Mouse (Mus musculus) stomach, embryonic 16.5 days (tissue): Measurements from ENCODE around the gene She. TPM values are rescaled to one million over a fixed set of nuclear protein-coding genes. Genes with fewer than 3 reads are reported as not detected.

Source experiments
- ATAC-seq: fragments of 200-750 bp; cut with Nextera tagmentation; 2 replicates; pipeline ENCODE4 v1.8.0; 2017; ENCODE audit warnings: moderate number of reproducible peaks, moderate TSS enrichment; ENCODE audit not compliant: insufficient read depth, low FRiP score
- H3K27ac ChIP-seq: fragments of 300-500 bp; sonication (generic); 2 replicates; pipeline ENCODE4 v1.5.1; 2014; ENCODE audit warnings: low read length
- H3K27me3 ChIP-seq: fragments of 300-500 bp; sonication (generic); 2 replicates; pipeline ENCODE4 v1.6.1; 2014; ENCODE audit warnings: low read length, control low read depth, mixed read lengths; ENCODE audit not compliant: control insufficient read depth, insufficient read depth
- H3K36me3 ChIP-seq: fragments of 300-500 bp; sonication (generic); 2 replicates; pipeline ENCODE4 v1.6.1; 2014; ENCODE audit warnings: low read length; ENCODE audit not compliant: control insufficient read depth, insufficient read depth
- H3K4me1 ChIP-seq: fragments of 300-500 bp; sonication (generic); 2 replicates; pipeline ENCODE4 v1.6.1; 2014; ENCODE audit warnings: low read length, control low read depth, mixed read lengths; ENCODE audit not compliant: control insufficient read depth, insufficient read depth
- H3K4me2 ChIP-seq: fragments of 300-500 bp; sonication (generic); 2 replicates; pipeline ENCODE4 v1.6.1; 2014; ENCODE audit warnings: low read depth, low read length, mixed read lengths
- H3K4me3 ChIP-seq: fragments of 300-500 bp; sonication (generic); replicated peaks from 2 replicates; pipeline ENCODE4 v1.5.1; 2014; ENCODE audit warnings: mild to moderate bottlenecking, low read length
- H3K9ac ChIP-seq: fragments of 300-500 bp; sonication (generic); 2 replicates; pipeline ENCODE4 v1.6.1; 2014; ENCODE audit warnings: low read length
- H3K9me3 ChIP-seq: fragments of 300-500 bp; sonication (generic); replicated peaks from 2 replicates; pipeline ENCODE4 v1.6.1; 2016; ENCODE audit warnings: low read length, control low read depth; ENCODE audit not compliant: control insufficient read depth
- WGBS: fragments of 180-500 bp; shearing (Covaris S2); extraction: QIAGEN DNeasy Blood & Tissue Kit; methylation state at CpG from one replicate; pipeline ENCODE4 v1.1.7; 2014; 5-methylcytosine and 5-hydroxymethylcytosine counted together
- polyA plus RNA-seq: library from polyadenylated mRNA; unstranded; fragments of >200 nt; fragmentation: Nextera tagmentation; extraction: Ambion mirVana; gene quantifications from 2 replicates; pipeline ENCODE4 v1.2.1, GENCODE M21; 2015

She gene
- polyA plus RNA-seq, 1 experiment from 2014 or later = 3.1 TPM

- H3K9ac ChIP-seq = peak overlapping the region; percentile 24; the same call in 1 of the 2 replicates
- H3K9me3 ChIP-seq = peaks cover 4% of the 10 kb centered on the region; the same call in 1 of the 2 replicates
- no peak for ATAC-seq
- WGBS = 46% methylated on average over 22 of the region's 22 CpGs
- H3K27ac ChIP-seq = peak overlapping the region; percentile 77
- H3K27me3 ChIP-seq = no peaks in the 10 kb centered on the region
- peak overlapping the region; percentile 35 for H3K4me2 ChIP-seq
- H3K4me1 ChIP-seq = peaks cover 28% of the 10 kb centered on the region
- H3K4me3 ChIP-seq = no peak overlapping the region
- H3K36me3 ChIP-seq = no peaks in the 10 kb centered on the region
These were observed 39.5 kb downstream of the She start for GRCm38 (mm10) chr3:89870472-89871271.

GRCm38 (mm10) chr3:89871339-89871914 is 40.3 kb downstream of the She start:
- WGBS = 67% methylated on average over 8 of the region's 8 CpGs
- ATAC-seq = no peak
- peak overlapping the region; percentile 77 for H3K27ac ChIP-seq

GRCm38 (mm10) chr3:89872209-89872608 is 41.0 kb downstream of the She start:
- 58% methylated on average over 7 of the region's 7 CpGs for WGBS
- no peak overlapping the region for H3K4me2 ChIP-seq
- no peak overlapping the region for H3K9ac ChIP-seq
- H3K4me1 ChIP-seq = peaks cover 28% of the 10 kb centered on the region
- H3K27ac ChIP-seq = peak overlapping the region; percentile 48
- H3K36me3 ChIP-seq = no peaks in the 10 kb centered on the region
- ATAC-seq = peak; percentile 27; the same call in 1 of the 2 replicates
- peaks cover 4% of the 10 kb centered on the region; the same call in 1 of the 2 replicates for H3K9me3 ChIP-seq
- no peaks in the 10 kb centered on the region for H3K27me3 ChIP-seq
- no peak overlapping the region for H3K4me3 ChIP-seq

More at GRCm38 (mm10) chr3:89871339-89871914, 40.3 kb downstream of the She start:
- Histone ChIP-seq H3K4me3 (no peak overlapping the region), H3K27me3 (no peaks in the 10 kb centered on the region), H3K4me2 (no peak overlapping the region), H3K9ac (no peak overlapping the region), H3K9me3 (peaks cover 4% of the 10 kb centered on the region; the same call in 1 of the 2 replicates), H3K36me3 (no peaks in the 10 kb centered on the region), H3K4me1 (peaks cover 28% of the 10 kb centered on the region)

- H3K4me2 ChIP-seq = no peak overlapping the region
- peak; percentile 39; the same call in 1 of the 2 replicates for ATAC-seq
- H3K9ac ChIP-seq = no peak overlapping the region
- peak overlapping the region; percentile 48 for H3K27ac ChIP-seq
- H3K4me3 ChIP-seq = no peak overlapping the region
- H3K4me1 ChIP-seq = peaks cover 28% of the 10 kb centered on the region
- no peaks in the 10 kb centered on the region for H3K36me3 ChIP-seq
- H3K9me3 ChIP-seq = peaks cover 4% of the 10 kb centered on the region; the same call in 1 of the 2 replicates
- 37% methylated on average over 6 of the region's 6 CpGs for WGBS
- no peaks in the 10 kb centered on the region for H3K27me3 ChIP-seq
These were observed 41.5 kb downstream of the She start for GRCm38 (mm10) chr3:89872684-89873083.

- WGBS = 85% methylated on average over 5 of the region's 5 CpGs
- peaks cover 18% of the 10 kb centered on the region for H3K4me1 ChIP-seq
- H3K9ac ChIP-seq = no peak overlapping the region
- no peak overlapping the region for H3K4me3 ChIP-seq
- no peaks in the 10 kb centered on the region for H3K27me3 ChIP-seq
- H3K4me2 ChIP-seq = no peak overlapping the region
- peak overlapping the region; percentile 52; the same call in 1 of the 2 replicates for H3K27ac ChIP-seq
- peaks cover 4% of the 10 kb centered on the region; the same call in 1 of the 2 replicates for H3K9me3 ChIP-seq
- ATAC-seq = no peak
- no peaks in the 10 kb centered on the region for H3K36me3 ChIP-seq
These were observed 42.9 kb downstream of the She start for GRCm38 (mm10) chr3:89874076-89874475.

- peaks cover 13% of the 10 kb centered on the region for H3K4me1 ChIP-seq
- H3K4me3 ChIP-seq = no peak overlapping the region
- peak overlapping the region; percentile 52; the same call in 1 of the 2 replicates for H3K27ac ChIP-seq
- peaks cover 4% of the 10 kb centered on the region; the same call in 1 of the 2 replicates for H3K9me3 ChIP-seq
- no peaks in the 10 kb centered on the region for H3K27me3 ChIP-seq
- no peaks in the 10 kb centered on the region for H3K36me3 ChIP-seq
- no peak overlapping the region for H3K4me2 ChIP-seq
- whole genome bisulfite sequencing = 54% methylated on average over 9 of the region's 9 CpGs
- H3K9ac ChIP-seq = no peak overlapping the region
- ATAC-seq = no peak
These were observed 43.9 kb downstream of the She start for GRCm38 (mm10) chr3:89875021-89875420.

GRCm38 (mm10) chr3:89875781-89876180 is 44.6 kb downstream of the She start:
- Histone ChIP-seq H3K9me3 (peaks cover 4% of the 10 kb centered on the region; the same call in 1 of the 2 replicates), H3K9ac (no peak overlapping the region), H3K4me3 (no peak overlapping the region), H3K36me3 (no peaks in the 10 kb centered on the region), H3K4me1 (peaks cover 13% of the 10 kb centered on the region), H3K27ac (0 out of 2 replicates have a peak overlapping the region, but pooled peaks have one; percentile 3), H3K4me2 (no peak overlapping the region), H3K27me3 (no peaks in the 10 kb centered on the region)
- no peak for ATAC-seq
- 80% methylated on average over 8 of the region's 8 CpGs for WGBS

- Histone ChIP-seq H3K4me1 (peaks cover 8% of the 10 kb centered on the region), H3K9ac (no peak overlapping the region), H3K4me3 (no peak overlapping the region), H3K9me3 (peaks cover 4% of the 10 kb centered on the region; the same call in 1 of the 2 replicates), H3K4me2 (no peak overlapping the region), H3K27me3 (no peaks in the 10 kb centered on the region), H3K27ac (no peak overlapping the region), H3K36me3 (no peaks in the 10 kb centered on the region)
- 68% methylated on average over 4 of the region's 4 CpGs for WGBS
- ATAC-seq = no peak
These were observed 45.3 kb downstream of the She start for GRCm38 (mm10) chr3:89876469-89876868.

GRCm38 (mm10) chr3:89877129-89877528 is 46.0 kb downstream of the She start:
- no peak for ATAC-seq
- H3K27me3 ChIP-seq = no peaks in the 10 kb centered on the region
- H3K27ac ChIP-seq = no peak overlapping the region
- H3K4me2 ChIP-seq = no peak overlapping the region
- 76% methylated on average over 8 of the region's 8 CpGs for WGBS
- H3K36me3 ChIP-seq = no peaks in the 10 kb centered on the region
- peaks cover 6% of the 10 kb centered on the region for H3K4me1 ChIP-seq
- no peak overlapping the region for H3K9ac ChIP-seq
- no peak overlapping the region for H3K4me3 ChIP-seq
- H3K9me3 ChIP-seq = peaks cover 4% of the 10 kb centered on the region; the same call in 1 of the 2 replicates
